Mouse (Mus musculus) forebrain, embryonic 11.5 days (tissue): Measurements from ENCODE around the gene Gm16181. TPM values are rescaled to one million over a fixed set of nuclear protein-coding genes. Genes with fewer than 3 reads are reported as not detected.

Experiments
- ATAC-seq: fragments of 200-750 bp; cut with Nextera tagmentation; replicated peaks from 2 replicates; pipeline ENCODE4 v1.8.0; 2017; ENCODE audit warnings: moderate TSS enrichment; ENCODE audit not compliant: low FRiP score
- DNase-seq: peaks from one replicate; pipeline ENCODE4 v3.0.0-alpha.2; 2017; ENCODE audit warnings: low spot score
- H3K27ac ChIP-seq: fragments of 300-500 bp; sonication (generic); 2 replicates; pipeline ENCODE4 v1.5.1; 2014; ENCODE audit warnings: low read depth, low read length
- H3K27me3 ChIP-seq: fragments of 300-500 bp; sonication (generic); 2 replicates; pipeline ENCODE4 v1.6.1; 2014; ENCODE audit warnings: mild to moderate bottlenecking, low read length, mixed read lengths; ENCODE audit not compliant: control insufficient read depth, insufficient read depth
- H3K36me3 ChIP-seq: fragments of 300-500 bp; sonication (generic); 2 replicates; pipeline ENCODE4 v1.6.1; 2014; ENCODE audit warnings: mild to moderate bottlenecking, low read length, moderate library complexity, mixed read lengths; ENCODE audit not compliant: control insufficient read depth, insufficient read depth
- H3K4me1 ChIP-seq: fragments of 300-500 bp; sonication (generic); replicated peaks from 2 replicates; pipeline ENCODE4 v1.6.1; 2014; ENCODE audit warnings: low read length, mixed read lengths; ENCODE audit not compliant: control insufficient read depth, insufficient read depth
- H3K4me2 ChIP-seq: fragments of 300-500 bp; sonication (generic); 2 replicates; pipeline ENCODE4 v1.6.1; 2014; ENCODE audit warnings: low read depth, mild to moderate bottlenecking, low read length, moderate library complexity, mixed read lengths; ENCODE audit not compliant: severe bottlenecking
- H3K4me3 ChIP-seq: fragments of 300-500 bp; sonication (generic); 2 replicates; pipeline ENCODE4 v1.5.1; 2014; ENCODE audit warnings: low read depth, low read length
- H3K9ac ChIP-seq: fragments of 300-500 bp; sonication (generic); 2 replicates; pipeline ENCODE4 v1.6.1; 2014; ENCODE audit warnings: low read length
- H3K9me3 ChIP-seq: fragments of 300-500 bp; sonication (generic); 2 replicates; pipeline ENCODE4 v1.6.1; 2016; ENCODE audit warnings: low read length, mixed read lengths; ENCODE audit not compliant: control insufficient read depth
- WGBS: fragments of 180-500 bp; shearing (Covaris S2); extraction: QIAGEN DNeasy Blood & Tissue Kit; methylation state at CpG from one replicate; pipeline ENCODE4 v1.1.7; 2014; 5-methylcytosine and 5-hydroxymethylcytosine counted together
- polyA plus RNA-seq: library from polyadenylated mRNA; unstranded; fragments of >200 nt; fragmentation: Nextera tagmentation; extraction: Ambion mirVana; gene quantifications from 2 replicates; pipeline ENCODE4 v1.2.1, GENCODE M21; 2014

Gm16181 gene
- polyA plus RNA-seq, 1 experiment from 2014 or later, result not detected

DNA sequence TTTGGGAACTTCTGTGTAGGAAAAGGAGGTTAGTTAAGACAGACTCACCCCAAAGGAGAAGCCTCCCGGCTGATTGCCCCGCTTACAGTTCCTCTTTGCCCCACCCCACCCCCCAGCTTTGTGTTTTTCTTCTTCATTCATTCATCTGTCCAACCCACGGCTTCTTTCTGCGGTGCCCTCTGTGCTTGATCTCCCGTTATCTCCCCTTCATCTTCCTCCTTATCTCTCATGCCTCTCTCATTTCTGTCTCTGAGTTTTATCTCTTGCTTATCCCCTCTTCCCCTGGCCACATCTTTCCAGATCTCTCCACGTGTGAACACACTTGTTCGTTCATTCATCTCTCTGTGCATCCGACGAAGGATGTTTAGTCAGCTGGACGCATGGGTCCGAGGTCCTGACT, 19.5 kb upstream of the Gm16181 start:
- Histone ChIP-seq H3K4me1 (no peaks in the 10 kb centered on the region; the same call in 1 of the 2 replicates), H3K36me3 (no peaks in the 10 kb centered on the region), H3K4me2 (no peak overlapping the region), H3K9ac (no peak overlapping the region), H3K27ac (no peak overlapping the region), H3K9me3 (no peaks in the 10 kb centered on the region), H3K4me3 (no peak overlapping the region), H3K27me3 (peaks cover 8% of the 10 kb centered on the region)
- 76% methylated on average over 11 of the region's 11 CpGs for WGBS
- DNase-seq (no peak), ATAC-seq (no peak)

DNA sequence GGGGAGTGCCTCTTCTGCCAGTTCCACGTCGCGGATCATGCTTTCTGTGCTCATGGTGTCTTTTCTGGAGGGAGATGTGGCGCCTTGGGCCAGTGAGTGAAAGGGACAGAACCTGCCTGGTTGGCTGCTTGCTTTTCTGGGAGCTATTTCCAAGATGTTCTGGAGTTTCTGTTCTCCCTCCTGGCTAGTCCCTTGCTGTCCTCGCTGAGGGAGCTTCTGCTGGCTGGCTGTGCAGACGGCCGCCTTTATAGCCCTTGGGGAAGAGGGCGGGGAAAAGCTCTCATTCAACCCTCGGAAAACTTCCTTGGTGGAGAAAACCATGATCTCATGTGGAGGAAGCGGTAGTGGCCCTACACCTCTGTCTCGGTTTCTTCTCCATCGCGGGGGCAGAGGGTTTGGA, 18.8 kb upstream of the Gm16181 start, which contains the start of gene Tnf:
Tnf (minus strand) TSS at position 221 of the 400 bp plus-strand sequence.
- no peaks in the 10 kb centered on the region for H3K9me3 ChIP-seq
- no peaks in the 10 kb centered on the region for H3K4me1 ChIP-seq
- no peak within 1 kb of the TSS for H3K4me3 ChIP-seq
- peaks cover 2% of the 10 kb centered on the region for H3K27me3 ChIP-seq
- no peak within 1 kb of the TSS for H3K4me2 ChIP-seq
- 41% methylated on average over 13 of the region's 13 CpGs for WGBS
- no peak within 1 kb of the TSS for H3K9ac ChIP-seq
- H3K36me3 ChIP-seq, result no peaks in the 10 kb centered on the region
- no peak within 1 kb of the TSS for H3K27ac ChIP-seq
- ATAC-seq (no peak), DNase-seq (no peak)

DNA sequence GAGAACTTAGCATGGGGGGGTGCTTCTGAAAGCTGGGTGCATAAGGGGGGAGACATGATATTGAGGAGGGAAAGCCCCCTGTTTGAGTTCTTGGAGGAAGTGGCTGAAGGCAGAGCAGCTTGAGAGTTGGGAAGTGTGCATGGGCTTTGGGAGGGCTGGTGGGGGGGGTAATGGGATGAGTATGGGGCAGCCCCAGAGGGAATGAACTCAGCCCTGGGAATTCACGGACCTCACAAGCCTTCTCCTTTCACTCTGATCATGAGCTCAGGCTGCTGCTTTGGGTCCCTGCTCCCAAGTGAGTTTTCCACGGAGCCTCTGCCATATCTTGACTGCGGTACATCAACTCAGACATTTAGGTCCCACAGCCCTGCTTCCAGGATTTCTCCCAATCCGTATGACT, 18.2 kb upstream of the Gm16181 start:
- no peak overlapping the region for H3K27ac ChIP-seq
- H3K27me3 ChIP-seq, result peaks cover 2% of the 10 kb centered on the region
- no peak for DNase-seq
- H3K36me3 ChIP-seq, result no peaks in the 10 kb centered on the region
- H3K4me1 ChIP-seq, result no peaks in the 10 kb centered on the region
- no peak overlapping the region for H3K9ac ChIP-seq
- no peak for ATAC-seq
- no peak overlapping the region for H3K4me2 ChIP-seq
- WGBS, result 87% methylated on average over 4 of the region's 4 CpGs
- H3K4me3 ChIP-seq, result no peak overlapping the region
- H3K9me3 ChIP-seq, result no peaks in the 10 kb centered on the region

DNA sequence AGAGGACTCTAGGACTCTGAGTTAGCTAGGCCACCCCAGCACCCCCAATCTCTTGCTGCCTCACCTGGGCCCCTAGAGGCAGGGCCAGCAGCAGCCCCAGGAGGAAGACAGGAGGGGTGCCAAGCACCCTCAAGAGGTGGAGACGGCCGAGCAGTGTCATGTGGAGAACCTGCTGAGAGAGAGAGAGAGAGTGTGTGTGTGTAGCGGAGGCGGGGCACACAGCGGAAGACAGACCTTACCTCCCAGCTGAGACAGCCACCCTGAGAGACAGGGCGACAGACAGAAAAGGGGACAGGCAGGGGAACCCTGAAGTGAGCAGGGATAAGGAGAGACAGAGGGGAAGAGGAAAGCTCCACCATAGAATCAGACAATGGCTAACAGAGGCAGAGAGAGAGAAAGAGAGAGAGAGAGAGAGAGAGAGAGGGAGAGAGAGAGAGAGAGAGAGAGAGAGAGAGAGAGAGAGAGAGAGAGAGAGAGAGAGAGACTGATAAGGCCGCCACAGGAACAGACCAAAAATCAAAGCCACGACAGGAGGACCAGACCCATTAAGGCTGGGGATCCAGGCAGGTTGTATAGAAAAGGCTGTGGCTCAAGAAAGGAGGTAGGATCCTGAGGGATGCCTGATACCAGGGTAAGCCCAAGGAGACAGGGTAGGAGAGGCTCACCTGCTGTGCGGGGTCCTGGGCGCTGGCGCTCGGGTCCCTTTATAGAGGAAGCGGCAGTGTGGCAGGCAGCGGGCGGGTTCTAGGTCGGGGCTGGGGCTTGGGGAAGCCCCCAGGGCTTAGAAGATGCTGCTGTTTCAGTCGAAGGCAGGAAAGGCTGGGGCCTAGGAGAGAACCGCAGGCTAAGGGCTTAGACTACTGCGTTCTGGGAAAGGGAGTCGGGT, 15.9 kb upstream of the Gm16181 start, which contains the start of gene Lta:
Lta (minus strand) TSS at position 858 of the 886 bp plus-strand sequence.
- Histone ChIP-seq H3K36me3 (no peaks in the 10 kb centered on the region), H3K4me2 (no peak within 1 kb of the TSS), H3K27ac (no peak within 1 kb of the TSS), H3K9ac (no peak within 1 kb of the TSS), H3K27me3 (peaks cover 2% of the 10 kb centered on the region), H3K4me1 (no peaks in the 10 kb centered on the region), H3K4me3 (no peak within 1 kb of the TSS), H3K9me3 (no peaks in the 10 kb centered on the region)
- DNase-seq (no peak), ATAC-seq (no peak)
- WGBS, result 28% methylated on average over 20 of the region's 20 CpGs

DNA sequence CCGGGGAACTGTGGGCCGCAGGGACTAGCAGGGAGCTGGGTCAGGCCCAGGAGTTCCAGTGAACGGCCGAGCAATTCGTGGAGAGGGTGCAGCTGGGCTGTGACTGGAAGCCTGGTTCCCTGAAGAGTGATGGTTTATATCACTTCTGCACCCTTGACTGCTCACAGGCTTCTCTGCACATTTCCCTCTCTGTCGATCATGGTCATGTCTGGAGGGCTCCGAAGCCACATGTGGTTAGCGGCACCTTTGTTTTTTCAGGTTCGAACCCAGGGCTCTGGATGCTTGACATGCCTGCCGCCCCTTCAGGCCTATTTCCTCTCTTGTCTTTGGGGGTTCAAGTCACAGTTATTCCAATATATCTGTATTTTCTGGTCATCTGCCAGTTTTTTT, 15.3 kb upstream of the Gm16181 start:
- H3K27me3 ChIP-seq, result no peaks in the 10 kb centered on the region; the same call in 1 of the 2 replicates
- H3K4me1 ChIP-seq, result no peaks in the 10 kb centered on the region
- H3K4me2 ChIP-seq, result no peak overlapping the region
- 58% methylated on average over 10 of the region's 10 CpGs for WGBS
- H3K27ac ChIP-seq, result no peak overlapping the region
- no peaks in the 10 kb centered on the region for H3K9me3 ChIP-seq
- H3K4me3 ChIP-seq, result no peak overlapping the region
- no peak overlapping the region for H3K9ac ChIP-seq
- DNase-seq (no peak), ATAC-seq (no peak)
- no peaks in the 10 kb centered on the region for H3K36me3 ChIP-seq

DNA sequence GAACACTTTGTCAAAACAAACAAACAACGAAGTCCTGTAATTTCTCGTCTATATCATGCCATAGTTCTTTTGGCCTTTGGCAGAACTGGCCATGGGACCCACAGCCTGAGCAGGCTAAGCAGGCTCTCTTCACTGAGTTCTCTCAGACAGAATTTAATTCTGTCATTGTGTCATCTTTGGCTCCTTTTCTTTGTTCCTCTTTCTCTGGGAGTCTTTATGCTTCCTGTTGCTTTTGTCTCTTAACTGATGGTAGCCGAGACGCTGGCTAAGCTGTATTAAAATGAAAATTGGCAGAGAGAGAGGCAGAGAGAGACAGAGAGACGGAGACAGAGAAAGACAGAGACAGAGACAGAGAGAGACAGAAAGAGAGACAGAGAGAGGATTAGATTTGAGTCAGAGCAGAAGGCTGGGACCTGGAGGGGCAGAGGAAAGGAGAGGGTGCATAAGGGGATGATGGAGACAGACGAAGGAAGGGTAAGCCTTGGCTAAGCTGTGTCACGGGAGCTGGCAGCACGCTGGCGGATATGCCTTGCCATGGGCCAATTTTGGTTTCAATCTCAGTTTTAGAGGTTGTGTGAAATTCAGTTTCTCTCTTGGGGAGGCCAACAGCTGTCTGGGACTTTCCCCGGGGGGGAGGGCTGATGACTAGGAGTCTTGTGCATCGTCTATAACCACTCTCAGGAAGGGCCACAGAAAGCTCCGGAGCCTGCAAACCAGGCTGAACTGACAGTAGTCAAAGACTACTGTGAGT, 10.7 kb upstream of the Gm16181 start:
- 74% methylated on average over 12 of the region's 12 CpGs for WGBS
- no peak overlapping the region for H3K4me3 ChIP-seq
- DNase-seq (no peak), ATAC-seq (no peak)
- no peak overlapping the region for H3K4me2 ChIP-seq
- no peak overlapping the region for H3K9ac ChIP-seq
- no peak overlapping the region for H3K27ac ChIP-seq
- no peaks in the 10 kb centered on the region for H3K36me3 ChIP-seq
- no peaks in the 10 kb centered on the region for H3K27me3 ChIP-seq
- H3K9me3 ChIP-seq, result no peaks in the 10 kb centered on the region
- H3K4me1 ChIP-seq, result no peaks in the 10 kb centered on the region

DNA sequence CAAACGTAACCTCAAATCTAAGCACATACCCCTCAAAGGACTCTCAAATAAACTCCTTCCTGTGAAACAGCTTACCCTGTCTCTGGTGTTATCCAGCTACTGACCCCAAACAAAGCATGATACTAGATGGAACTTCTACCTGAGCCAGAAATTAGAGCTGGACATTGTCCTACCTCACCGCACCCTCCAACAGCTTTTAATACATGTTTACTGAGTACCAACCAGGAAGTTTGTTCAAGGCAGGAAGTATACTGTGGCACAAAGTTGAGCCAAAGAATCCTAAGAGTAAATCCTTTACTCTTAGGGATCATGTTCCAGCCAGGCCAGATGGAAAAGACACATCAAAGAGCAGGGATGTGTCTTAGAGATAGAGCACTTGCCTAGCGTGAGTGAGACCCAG, 10.0 kb upstream of the Gm16181 start:
- Histone ChIP-seq H3K4me2 (no peak overlapping the region), H3K27me3 (no peaks in the 10 kb centered on the region), H3K27ac (no peak overlapping the region), H3K4me3 (no peak overlapping the region), H3K9me3 (no peaks in the 10 kb centered on the region), H3K36me3 (no peaks in the 10 kb centered on the region), H3K4me1 (no peaks in the 10 kb centered on the region), H3K9ac (no peak overlapping the region)
- ATAC-seq (no peak), DNase-seq (no peak)
- 82% methylated on average over 3 of the region's 3 CpGs for WGBS

DNA sequence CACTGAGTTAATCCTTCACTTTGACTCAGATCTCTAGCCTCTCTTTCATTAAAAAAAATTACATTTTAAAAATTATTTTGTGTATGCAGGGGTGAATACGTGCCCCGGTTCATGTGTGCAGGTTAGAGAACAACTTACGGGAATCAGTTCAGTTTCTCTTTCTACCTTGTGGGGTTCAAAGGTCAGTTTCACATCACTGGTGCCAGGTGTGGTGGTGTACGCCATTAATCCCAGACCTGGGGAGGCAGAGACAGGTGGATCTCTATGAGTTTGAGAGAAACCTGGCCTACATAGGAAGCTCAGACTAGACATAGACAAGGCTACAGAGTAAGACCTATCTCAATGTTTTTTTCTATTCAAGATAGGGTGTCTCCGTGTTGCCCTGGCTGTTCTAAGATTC, 7.6 kb upstream of the Gm16181 start:
- no peaks in the 10 kb centered on the region for H3K9me3 ChIP-seq
- no peak overlapping the region for H3K27ac ChIP-seq
- DNase-seq, result no peak
- no peak overlapping the region for H3K4me3 ChIP-seq
- no peaks in the 10 kb centered on the region for H3K36me3 ChIP-seq
- WGBS, result 92% methylated on average over 5 of the region's 5 CpGs
- no peak for ATAC-seq
- no peaks in the 10 kb centered on the region for H3K27me3 ChIP-seq
- no peak overlapping the region for H3K9ac ChIP-seq
- no peaks in the 10 kb centered on the region for H3K4me1 ChIP-seq
- H3K4me2 ChIP-seq, result no peak overlapping the region
